Mouse (Mus musculus) kidney, adult 2 months (tissue): ENCODE data around the gene Spata13. TPM values are rescaled to one million over a fixed set of nuclear protein-coding genes. Genes with fewer than 3 reads are reported as not detected.

Experiments
- DNase-seq: peaks from one replicate; pipeline ENCODE4 v3.0.0; 2021
- H3K27ac ChIP-seq: fragments of 200-500 bp; 2 replicates; pipeline ENCODE4 v1.5.1; 2012; ENCODE audit warnings: low read depth, low read length, control low read depth, inconsistent platforms; ENCODE audit not compliant: insufficient read depth
- H3K27me3 ChIP-seq: fragments of 200-500 bp; replicated peaks from 2 replicates; pipeline ENCODE4 v1.6.1; 2012; ENCODE audit warnings: mild to moderate bottlenecking, moderate library complexity, low read length, inconsistent platforms; ENCODE audit not compliant: control insufficient read depth, insufficient read depth
- H3K36me3 ChIP-seq: fragments of 200-500 bp; 2 replicates; pipeline ENCODE4 v1.6.1; 2012; ENCODE audit warnings: mild to moderate bottlenecking, moderate library complexity, low read length, inconsistent platforms; ENCODE audit not compliant: control insufficient read depth, insufficient read depth
- H3K4me1 ChIP-seq: fragments of 200-500 bp; 2 replicates; pipeline ENCODE4 v1.6.1; 2011; ENCODE audit warnings: low read length; ENCODE audit not compliant: control insufficient read depth, insufficient read depth
- H3K4me3 ChIP-seq: fragments of 200-500 bp; 2 replicates; pipeline ENCODE4 v1.5.1; 2011; ENCODE audit warnings: mild to moderate bottlenecking, low read depth, low read length, control low read depth; ENCODE audit not compliant: insufficient read depth
- CTCF ChIP-seq: fragments of 200-500 bp; conservative IDR thresholded peaks from 2 replicates; pipeline ENCODE4 v1.5.1; 2011; ENCODE audit warnings: low read depth, mild to moderate bottlenecking, control low read depth, low read length, moderate library complexity, mixed read lengths; ENCODE audit not compliant: insufficient read depth, insufficient read length
- POLR2A ChIP-seq: fragments of 200-500 bp; IDR thresholded peaks from one replicate; pipeline ENCODE4 v1.6.1; 2011; ENCODE audit warnings: low read depth, low read length, control low read depth
- WGBS: fragments of 180-500 bp; shearing (Covaris S2); methylation state at CpG from one replicate; pipeline ENCODE4 v1.1.7; 2018; 5-methylcytosine and 5-hydroxymethylcytosine counted together
- polyA plus RNA-seq: library from polyadenylated mRNA; depleted of rRNA; stranded (reverse); fragments of >200 nt; gene quantifications from 2 replicates; pipeline ENCODE4 v1.2.3, GENCODE M21; 2012

Spata13 gene
- polyA plus RNA-seq, 1 experiment = 24.1 TPM

DNA sequence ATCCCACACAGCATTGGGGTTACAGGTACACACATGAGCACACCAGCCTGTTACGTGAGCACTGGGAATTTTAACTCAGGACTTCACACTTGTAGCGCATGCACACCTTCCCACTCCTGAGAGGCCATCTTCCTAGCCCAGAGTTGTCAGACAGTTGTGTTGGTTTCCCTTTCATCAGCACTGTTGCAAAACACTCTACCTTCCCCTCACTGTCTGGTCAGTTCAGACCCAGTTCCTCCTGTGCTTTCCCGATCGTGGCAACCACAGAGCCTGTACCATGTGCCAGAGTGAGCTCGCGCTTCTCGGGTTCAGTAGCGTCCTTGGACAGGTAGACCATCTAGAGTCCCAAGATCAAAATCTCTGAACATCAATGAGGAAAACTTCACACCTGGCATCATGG lies 123.5 kb downstream of the Spata13 start:
- WGBS = 92% methylated on average over 8 of the region's 8 CpGs

DNA sequence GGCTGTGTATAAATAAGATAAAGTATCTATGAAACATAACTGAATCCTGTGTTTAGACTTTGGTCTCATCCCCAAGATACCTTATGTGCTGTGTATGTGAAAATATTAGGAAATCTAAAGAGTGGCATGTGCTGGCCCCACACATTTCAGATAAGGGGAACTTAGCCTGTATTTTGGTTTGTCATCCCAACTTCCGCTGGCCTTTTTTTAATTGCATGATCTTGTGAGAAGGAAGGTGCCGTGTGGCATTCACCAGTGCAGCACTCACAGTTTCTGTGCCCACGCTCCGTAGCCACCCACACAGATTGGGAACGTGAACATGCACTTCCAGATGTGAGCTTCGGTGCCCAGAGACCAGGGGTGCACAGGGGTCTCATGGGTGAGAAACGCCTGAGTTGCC lies 123.9 kb downstream of the Spata13 start:
- Histone ChIP-seq H3K27me3 (no peaks in the 10 kb centered on the region), H3K4me1 (no peaks in the 10 kb centered on the region), H3K27ac (no peak overlapping the region), H3K4me3 (no peak overlapping the region), H3K36me3 (peaks cover 6% of the 10 kb centered on the region)
- DNase-seq = no peak
- WGBS = 92% methylated on average over 7 of the region's 7 CpGs
- TF ChIP-seq POLR2A = no peak
- no peak for TF ChIP-seq CTCF

More for the DNA sequence above, 123.5 kb downstream of the Spata13 start:
- no peak overlapping the region for H3K27ac ChIP-seq
- no peaks in the 10 kb centered on the region for H3K27me3 ChIP-seq
- H3K4me3 ChIP-seq = no peak overlapping the region
- TF ChIP-seq CTCF = no peak
- TF ChIP-seq POLR2A = no peak
- no peak for DNase-seq
- no peaks in the 10 kb centered on the region for H3K4me1 ChIP-seq
- peaks cover 6% of the 10 kb centered on the region for H3K36me3 ChIP-seq

DNA sequence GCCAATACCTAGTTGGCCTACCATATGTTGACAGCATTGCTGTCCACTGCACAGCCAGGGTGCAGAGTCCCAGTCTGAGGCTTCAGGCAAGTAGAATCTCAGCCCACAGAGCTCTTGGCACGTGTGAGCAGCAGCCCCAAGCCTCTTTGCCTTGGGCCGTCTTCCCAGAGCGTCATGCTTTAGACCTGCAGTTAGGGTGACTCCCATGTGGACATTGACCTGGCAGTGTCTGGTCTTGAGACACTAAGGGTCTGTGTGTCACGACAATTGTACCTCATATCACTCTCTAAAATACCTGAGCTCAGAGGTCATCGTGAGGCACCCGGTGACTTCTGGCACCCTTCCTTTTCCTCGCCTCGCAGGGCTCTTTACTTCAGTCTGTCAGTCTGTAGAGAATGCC lies 125.3 kb downstream of the Spata13 start:
- peaks cover 4% of the 10 kb centered on the region; the same call in 1 of the 2 replicates for H3K36me3 ChIP-seq
- WGBS = 72% methylated on average over 8 of the region's 8 CpGs
- H3K27ac ChIP-seq = no peak overlapping the region
- H3K27me3 ChIP-seq = no peaks in the 10 kb centered on the region
- TF ChIP-seq POLR2A = no peak
- TF ChIP-seq CTCF = no peak
- no peak overlapping the region for H3K4me3 ChIP-seq
- DNase-seq = no peak
- H3K4me1 ChIP-seq = no peaks in the 10 kb centered on the region

DNA sequence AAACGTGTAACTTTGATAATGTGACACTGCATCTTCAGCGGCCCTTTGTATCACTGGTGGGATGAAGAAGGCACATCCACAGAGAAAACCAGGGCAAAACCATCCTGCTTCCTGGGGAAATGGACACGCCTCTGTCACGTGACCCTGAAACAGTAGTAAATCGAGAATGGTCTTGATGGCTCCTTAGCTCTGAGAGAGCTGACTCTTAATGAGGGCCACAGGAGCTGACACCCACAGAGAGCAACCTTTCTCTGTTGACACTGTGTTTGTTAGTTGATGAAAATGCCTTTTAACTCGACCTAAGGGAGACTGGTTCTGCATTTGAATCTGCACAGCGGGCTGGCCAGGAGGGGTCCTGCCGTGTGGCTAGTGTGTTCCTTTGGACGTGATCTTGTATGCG lies 128.0 kb downstream of the Spata13 start:
- 73% methylated on average over 10 of the region's 10 CpGs for WGBS
- Histone ChIP-seq H3K27me3 (no peaks in the 10 kb centered on the region), H3K36me3 (no peaks in the 10 kb centered on the region; the same call in 1 of the 2 replicates), H3K4me1 (peaks cover 4% of the 10 kb centered on the region; the same call in 1 of the 2 replicates), H3K4me3 (no peak overlapping the region), H3K27ac (no peak overlapping the region)
- TF ChIP-seq POLR2A = no peak
- no peak for TF ChIP-seq CTCF
- DNase-seq = no peak

DNA sequence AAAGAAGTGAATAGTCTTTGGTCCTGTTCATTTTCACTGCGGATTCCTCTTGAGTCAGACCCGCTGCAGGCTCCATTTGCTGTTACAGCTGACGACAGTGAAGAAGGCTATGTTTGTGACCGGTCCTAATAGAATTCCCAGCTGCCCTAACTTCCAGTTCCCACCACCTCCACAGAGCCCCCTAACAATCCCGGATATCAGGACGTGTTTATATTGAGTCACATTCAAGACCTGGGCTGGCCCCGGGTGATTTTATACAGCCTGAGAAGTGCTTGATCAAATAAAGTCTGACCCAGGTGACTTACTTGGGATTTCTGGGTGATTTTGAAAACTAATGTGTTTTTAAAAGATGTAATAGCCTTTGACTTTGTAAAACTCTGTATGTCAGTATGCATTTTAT lies 129.0 kb downstream of the Spata13 start:
- no peak for DNase-seq
- no peaks in the 10 kb centered on the region; the same call in 1 of the 2 replicates for H3K36me3 ChIP-seq
- WGBS = 63% methylated on average over 7 of the region's 7 CpGs
- H3K27me3 ChIP-seq = no peaks in the 10 kb centered on the region
- no peak overlapping the region for H3K4me3 ChIP-seq
- H3K4me1 ChIP-seq = peaks cover 4% of the 10 kb centered on the region; the same call in 1 of the 2 replicates
- no peak for TF ChIP-seq CTCF
- H3K27ac ChIP-seq = no peak overlapping the region

DNA sequence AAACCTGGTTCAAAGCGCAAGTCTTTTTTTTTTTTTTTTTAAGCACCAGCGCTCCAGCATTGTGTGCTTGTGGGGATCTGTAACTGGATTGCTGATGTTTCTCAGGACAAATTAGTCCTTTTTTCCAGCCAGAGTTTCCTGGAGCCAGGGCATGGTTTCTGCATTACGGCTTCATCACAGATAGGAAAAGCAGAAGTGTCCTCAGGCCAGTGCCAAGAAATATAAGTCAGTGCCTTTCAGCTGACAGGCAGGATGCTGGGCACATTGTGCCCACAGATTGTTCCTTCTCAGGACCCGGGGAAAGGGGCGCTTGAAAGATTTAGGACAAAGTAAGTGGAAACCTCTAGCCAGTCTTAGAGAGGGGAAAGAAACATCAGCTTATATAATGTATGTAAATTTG lies 129.9 kb downstream of the Spata13 start:
- Histone ChIP-seq H3K4me1 (peaks cover 4% of the 10 kb centered on the region; the same call in 1 of the 2 replicates), H3K27ac (no peak overlapping the region), H3K36me3 (no peaks in the 10 kb centered on the region; the same call in 1 of the 2 replicates), H3K4me3 (no peak overlapping the region), H3K27me3 (no peaks in the 10 kb centered on the region)
- no peak for TF ChIP-seq POLR2A
- no peak for TF ChIP-seq CTCF
- 74% methylated on average over 5 of the region's 5 CpGs for WGBS
- no peak for DNase-seq

DNA sequence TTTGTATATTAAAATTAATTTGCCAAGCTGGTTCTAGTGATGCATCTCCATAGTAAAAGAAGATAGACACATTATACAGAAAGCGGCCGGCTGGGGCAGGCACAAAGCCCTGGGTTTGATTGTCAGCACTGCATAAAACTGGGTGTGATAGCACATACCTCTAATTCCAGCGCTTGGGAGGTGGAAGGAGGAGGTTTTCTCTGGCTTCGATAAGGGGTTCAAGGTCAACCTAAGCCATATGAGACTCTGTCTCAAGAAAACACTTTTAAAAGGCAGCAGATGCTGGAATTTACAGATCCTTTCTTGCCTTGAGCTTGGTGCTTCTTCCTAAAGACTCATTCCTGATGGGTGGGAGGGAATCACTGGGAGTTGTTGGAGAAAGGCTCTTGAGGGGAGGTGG lies 130.7 kb downstream of the Spata13 start:
- 65% methylated on average over 4 of the region's 4 CpGs for WGBS
- no peak for DNase-seq
- H3K36me3 ChIP-seq = no peaks in the 10 kb centered on the region; the same call in 1 of the 2 replicates
- no peak overlapping the region for H3K4me3 ChIP-seq
- peak overlapping the region; percentile 41; the same call in 1 of the 2 replicates for H3K27ac ChIP-seq
- H3K4me1 ChIP-seq = peaks cover 4% of the 10 kb centered on the region; the same call in 1 of the 2 replicates
- no peaks in the 10 kb centered on the region for H3K27me3 ChIP-seq
- TF ChIP-seq CTCF (no peak), POLR2A (no peak)

DNA sequence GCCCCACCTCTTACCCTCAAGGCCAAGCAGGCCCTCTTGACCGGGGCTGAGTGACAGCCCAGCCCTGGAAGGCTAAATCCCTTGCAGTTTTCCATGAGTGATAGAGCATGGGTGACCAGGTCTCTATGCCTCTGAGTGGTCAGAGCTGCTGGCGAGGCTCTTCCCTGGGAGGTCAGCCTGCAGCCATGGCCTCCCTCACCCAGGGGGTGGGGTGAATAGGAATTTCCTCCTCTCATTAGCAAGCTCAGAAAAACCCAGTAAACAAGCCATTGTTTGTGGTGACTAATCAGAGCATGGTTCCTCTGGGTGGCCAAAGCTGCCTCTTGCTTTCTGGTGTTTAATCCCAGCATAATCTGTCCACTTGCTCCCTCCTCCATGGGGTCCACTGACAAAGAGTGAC lies 131.2 kb downstream of the Spata13 start:
- peak overlapping the region; percentile 41; the same call in 1 of the 2 replicates for H3K27ac ChIP-seq
- H3K36me3 ChIP-seq = no peaks in the 10 kb centered on the region; the same call in 1 of the 2 replicates
- 26% methylated on average over 2 of the region's 2 CpGs for WGBS
- no peaks in the 10 kb centered on the region for H3K27me3 ChIP-seq
- peaks cover 4% of the 10 kb centered on the region; the same call in 1 of the 2 replicates for H3K4me1 ChIP-seq
- DNase-seq = peak; percentile 53
- no peak for TF ChIP-seq CTCF
- TF ChIP-seq POLR2A = no peak
- no peak overlapping the region for H3K4me3 ChIP-seq
